In genomic region chr3:53799671-53800070, GRCm38 (mm10) we compare ENCODE assay signal across 23 mouse cellular contexts. TPM values are rescaled to one million over a fixed set of nuclear protein-coding genes. Genes with fewer than 3 reads are reported as not detected.
A peak's percentile ranks its signal among the peaks of the same experiment; 100 is the strongest.
DNase-seq lines count a peak whose midpoint lies in the region; ATAC-seq lines count a peak whose summit lies in the region.
"Had no signal": no experiment of that assay in that cellular context is flagged by ENCODE, and none has a peak within 500 bp of the region (broad histone marks: within the 10 kb centered on the region; RNA-seq: fewer than 3 reads in every experiment).

No protein-coding gene starts in this region.

- H3K9me3 ChIP-seq in midbrain, embryonic 15.5 days, result no peaks in the 10 kb centered on the region
- no peaks in the 10 kb centered on the region for H3K9me3 ChIP-seq in midbrain, embryonic 13.5 days
- H3K9me3 ChIP-seq: embryonic facial prominence, embryonic 12.5 days; heart, embryonic 13.5 days; hindbrain, embryonic 15.5 days had no signal

- peak; percentile 33; the same call in 1 of the 2 replicates for ATAC-seq in midbrain, embryonic 15.5 days (replicated peaks)
- ATAC-seq in midbrain, embryonic 13.5 days, result no peak
- ATAC-seq: intestine, embryonic 16.5 days had no signal

- intact Hi-C loops in left cerebral cortex, postnatal 4 days (cut with DNase I), result no loop called here

- no peak overlapping the region for H3K27ac ChIP-seq in midbrain, embryonic 15.5 days
- no peak overlapping the region; the same call in 1 of the 2 replicates for H3K27ac ChIP-seq in midbrain, embryonic 13.5 days
- H3K27ac ChIP-seq: embryonic facial prominence, embryonic 12.5 days; heart, embryonic 13.5 days; hindbrain, embryonic 15.5 days had no signal

- no peaks in the 10 kb centered on the region for H3K4me1 ChIP-seq in midbrain, embryonic 15.5 days
- no peaks in the 10 kb centered on the region for H3K4me1 ChIP-seq in midbrain, embryonic 13.5 days (replicated peaks)
- H3K4me1 ChIP-seq: embryonic facial prominence, embryonic 12.5 days; heart, embryonic 13.5 days; hindbrain, embryonic 15.5 days had no signal

- H3K27me3 ChIP-seq in midbrain, embryonic 15.5 days (replicated peaks), result no peaks in the 10 kb centered on the region
- H3K27me3 ChIP-seq in midbrain, embryonic 13.5 days, result no peaks in the 10 kb centered on the region
- H3K27me3 ChIP-seq: embryonic facial prominence, embryonic 12.5 days; heart, embryonic 13.5 days; hindbrain, embryonic 15.5 days had no signal

- H3K9ac ChIP-seq in midbrain, embryonic 15.5 days, result no peak overlapping the region
- H3K9ac ChIP-seq in midbrain, embryonic 13.5 days (replicated peaks), result no peak overlapping the region
- H3K9ac ChIP-seq: embryonic facial prominence, embryonic 12.5 days; heart, embryonic 13.5 days; hindbrain, embryonic 15.5 days had no signal

- no peak overlapping the region for H3K4me3 ChIP-seq in midbrain, embryonic 15.5 days
- no peak overlapping the region for H3K4me3 ChIP-seq in midbrain, embryonic 13.5 days (replicated peaks)
- H3K4me3 ChIP-seq: embryonic facial prominence, embryonic 12.5 days; heart, embryonic 13.5 days; hindbrain, embryonic 15.5 days had no signal

- H3K4me2 ChIP-seq in midbrain, embryonic 15.5 days, result no peak overlapping the region
- no peak overlapping the region for H3K4me2 ChIP-seq in midbrain, embryonic 13.5 days (replicated peaks)
- H3K4me2 ChIP-seq: embryonic facial prominence, embryonic 12.5 days; heart, embryonic 13.5 days; hindbrain, embryonic 15.5 days had no signal

- WGBS in midbrain, embryonic 15.5 days, result 47% methylated on average over 2 of the region's 2 CpGs
- WGBS in midbrain, embryonic 13.5 days, result 54% methylated on average over 2 of the region's 2 CpGs

- DNase-seq in layer of hippocampus, adult 11-12 months (ENCODE audit: low spot score), result peak; percentile 9
- no peak for DNase-seq in layer of hippocampus, adult 9-11 months
- DNase-seq in brain, embryonic 18.5 days (ENCODE audit: low read depth, low spot score), result peak; percentile 54
- DNase-seq in adrenal gland, postnatal 14 days, result no peak
- no peak for DNase-seq in left cerebral cortex, postnatal 4 days
- DNase-seq: adrenal gland, adult 2 months; adrenal gland, postnatal 36 days; cerebellum, adult 8-10 months; cerebellum, postnatal 14 days; gastrocnemius, postnatal 36 days; heart, adult 11 months; heart, postnatal 36 days had no signal

- no peaks in the 10 kb centered on the region for H3K36me3 ChIP-seq in midbrain, embryonic 15.5 days (replicated peaks)
- H3K36me3 ChIP-seq in midbrain, embryonic 13.5 days, result no peaks in the 10 kb centered on the region
- H3K36me3 ChIP-seq: embryonic facial prominence, embryonic 12.5 days; heart, embryonic 13.5 days; hindbrain, embryonic 15.5 days had no signal

RNA-seq across cellular contexts. Expression of gene Gm10985, which starts 45.2 kb away (rescaled TPM):
- not detected in 2 replicates for polyA plus RNA-seq in midbrain, embryonic 15.5 days (2015; fragmentation: Nextera tagmentation; extraction: Ambion mirVana)
- not detected in 2 replicates for polyA plus RNA-seq in midbrain, embryonic 13.5 days (2015; fragmentation: Nextera tagmentation; extraction: Ambion mirVana)
- not detected in 2 replicates for total RNA-seq in adrenal gland, postnatal 14 days (2021)
- total RNA-seq in left cerebral cortex, postnatal 4 days (2021), result not detected
- total RNA-seq: adrenal gland, adult 2 months; adrenal gland, postnatal 36 days; common myeloid progenitor, adult 5-6 weeks; ES-E14; gastrocnemius, adult 8-10 months; gastrocnemius, postnatal 36 days; heart, postnatal 36 days had no signal
- polyA plus RNA-seq: adrenal gland, adult 2 months; embryonic facial prominence, embryonic 12.5 days; heart, embryonic 13.5 days; heart, postnatal 0 days; hindbrain, embryonic 11.5 days; hindbrain, embryonic 15.5 days; intestine, embryonic 16.5 days had no signal

Comparison
In these comparisons a context has a peak if more than half of its experiments do, and no peak if none do; other contexts are left out.
1. DNase-seq: peak in layer of hippocampus, adult 11-12 months (single experiment) and brain, embryonic 18.5 days (single experiment); none in layer of hippocampus, adult 9-11 months (single experiment), adrenal gland, postnatal 14 days (single experiment) and left cerebral cortex, postnatal 4 days (single experiment).